Comparison of ENCODE assay signal across 8 mouse cellular contexts in genomic region chr10:4372011-4372410, GRCm38 (mm10). TPM values are rescaled to one million over a fixed set of nuclear protein-coding genes. Genes with fewer than 3 reads are reported as not detected.
A peak's percentile ranks its signal among the peaks of the same experiment; 100 is the strongest.
DNase-seq lines count a peak whose midpoint lies in the region; ATAC-seq lines count a peak whose summit lies in the region.
"Had no signal": no experiment of that assay in that cellular context is flagged by ENCODE, and none has a peak within 500 bp of the region (broad histone marks: within the 10 kb centered on the region; RNA-seq: fewer than 3 reads in every experiment).

No protein-coding gene starts in this region.

- peaks cover 18% of the 10 kb centered on the region for H3K4me1 ChIP-seq in kidney, embryonic 16.5 days (ENCODE audit: insufficient read depth, low read length)

- H3K9me3 ChIP-seq in kidney, embryonic 16.5 days (ENCODE audit: low read length) = no peaks in the 10 kb centered on the region
- H3K9me3 ChIP-seq: stomach, embryonic 15.5 days had no signal

- peak; percentile 36; the same call in 1 of the 2 replicates for ATAC-seq in kidney, embryonic 16.5 days (ENCODE audit: low FRiP score, low TSS enrichment)

- H3K4me2 ChIP-seq in kidney, embryonic 16.5 days (replicated peaks; ENCODE audit: low read depth, low read length) = no peak overlapping the region
- H3K4me2 ChIP-seq: stomach, embryonic 15.5 days had no signal

- intact Hi-C loops in left cerebral cortex, postnatal 4 days (cut with DNase I) = no loop called here

- DNase-seq in kidney, adult 8-10 months = no peak
- peak; percentile 57 for DNase-seq in CD4-positive helper T cell, adult 2 months (ENCODE audit: low read depth, low spot score)
- DNase-seq in MN1 (ENCODE audit: low spot score) = peak; percentile 74
- DNase-seq in embryo, embryonic 10.5 days (ENCODE audit: low spot score) = peak; percentile 58
- peak; percentile 6 for DNase-seq in left cerebral cortex, postnatal 4 days
- DNase-seq in thymus, postnatal 10 days (ENCODE audit: low spot score in 2 of 2) = peak; percentile 32 to 57

- peaks cover 37% of the 10 kb centered on the region for H3K36me3 ChIP-seq in kidney, embryonic 16.5 days (ENCODE audit: insufficient read depth, low read length)

- H3K4me3 ChIP-seq in kidney, embryonic 16.5 days (ENCODE audit: low read length) = no peak overlapping the region
- H3K4me3 ChIP-seq: stomach, embryonic 15.5 days had no signal

- H3K27ac ChIP-seq in kidney, embryonic 16.5 days (ENCODE audit: low read length) = no peak overlapping the region
- H3K27ac ChIP-seq: stomach, embryonic 15.5 days had no signal

- H3K27me3 ChIP-seq in kidney, embryonic 16.5 days (ENCODE audit: insufficient read depth, low read length) = no peaks in the 10 kb centered on the region
- H3K27me3 ChIP-seq: stomach, embryonic 15.5 days had no signal

- WGBS in kidney, embryonic 16.5 days = 51% methylated on average over 5 of the region's 5 CpGs

- H3K9ac ChIP-seq in kidney, embryonic 16.5 days (replicated peaks; ENCODE audit: low read length) = no peak overlapping the region
- H3K9ac ChIP-seq: stomach, embryonic 15.5 days had no signal

RNA-seq across cellular contexts. Expression of gene Zbtb2, which starts 15.9 kb away (rescaled TPM):
- 17.9 and 19.0 TPM in 2 replicates for polyA plus RNA-seq in kidney, embryonic 16.5 days (2015; fragmentation: Nextera tagmentation; extraction: Ambion mirVana)
- total RNA-seq in left cerebral cortex, postnatal 4 days (2021) = 10 to 100 TPM; 13.7 to 14.3 TPM

Comparison
In these comparisons a context has a peak if more than half of its experiments do, and no peak if none do; other contexts are left out.
1. DNase-seq: peak in CD4-positive helper T cell, adult 2 months (single experiment), MN1 (single experiment), embryo, embryonic 10.5 days (single experiment), left cerebral cortex, postnatal 4 days (single experiment) and thymus, postnatal 10 days (2 of 2); none in kidney, adult 8-10 months (0 of 2).